Mouse (Mus musculus) hindbrain, embryonic 13.5 days (tissue): ENCODE measurements at regions not wholly inside any gene's neighbourhood (a gene's known extent, or its start where the extent isn't known, plus 50 kb on each side); places are given as distances from the start of the nearest gene placed in this dataset.

Experiments
- ATAC-seq: fragments of 200-750 bp; cut with Nextera tagmentation; 2 replicates; pipeline ENCODE4 v1.8.0; 2017; ENCODE audit warnings: moderate TSS enrichment; ENCODE audit not compliant: low FRiP score
- H3K27ac ChIP-seq: fragments of 300-500 bp; sonication (generic); 2 replicates; pipeline ENCODE4 v1.5.1; 2015; ENCODE audit warnings: inconsistent platforms, mild to moderate bottlenecking, moderate library complexity
- H3K27me3 ChIP-seq: fragments of 300-500 bp; sonication (generic); 2 replicates; pipeline ENCODE4 v1.6.1; 2015; ENCODE audit warnings: mild to moderate bottlenecking, inconsistent platforms
- H3K36me3 ChIP-seq: fragments of 300-500 bp; sonication (generic); 2 replicates; pipeline ENCODE4 v1.6.1; 2015; ENCODE audit warnings: mild to moderate bottlenecking, inconsistent platforms
- H3K4me1 ChIP-seq: fragments of 300-500 bp; sonication (generic); replicated peaks from 2 replicates; pipeline ENCODE4 v1.6.1; 2015; ENCODE audit warnings: inconsistent platforms
- H3K4me2 ChIP-seq: fragments of 300-500 bp; sonication (generic); 2 replicates; pipeline ENCODE4 v1.6.1; 2015; ENCODE audit warnings: inconsistent platforms, mild to moderate bottlenecking, moderate library complexity
- H3K4me3 ChIP-seq: fragments of 300-500 bp; sonication (generic); 2 replicates; pipeline ENCODE4 v1.5.1; 2015; ENCODE audit warnings: mild to moderate bottlenecking, inconsistent platforms
- H3K9ac ChIP-seq: fragments of 300-500 bp; sonication (generic); 2 replicates; pipeline ENCODE4 v1.6.1; 2015; ENCODE audit warnings: mild to moderate bottlenecking, inconsistent platforms
- H3K9me3 ChIP-seq: fragments of 300-500 bp; sonication (generic); 2 replicates; pipeline ENCODE4 v1.6.1; 2016; ENCODE audit warnings: inconsistent platforms
- WGBS: fragments of 180-500 bp; shearing (Covaris S2); methylation state at CpG from one replicate; pipeline ENCODE4 v1.1.7; 2015; 5-methylcytosine and 5-hydroxymethylcytosine counted together

- Histone ChIP-seq H3K27ac (peak overlapping the region; percentile 74), H3K36me3 (no peaks in the 10 kb centered on the region), H3K9ac (no peak overlapping the region), H3K4me2 (no peak overlapping the region), H3K4me3 (no peak overlapping the region), H3K9me3 (0 out of 2 replicates have a peak, but pooled peaks cover 3% of the 10 kb centered on the region), H3K27me3 (peaks cover 34% of the 10 kb centered on the region), H3K4me1 (0 out of 2 replicates have a peak, but pooled peaks cover 3% of the 10 kb centered on the region)
- peak; percentile 59 for ATAC-seq
- 51% methylated on average over 22 of the region's 22 CpGs for WGBS
Measured at GRCm38 (mm10) chr5:139625871-139626460, 82.7 kb downstream of the Uncx start.

- Histone ChIP-seq H3K9ac (no peak overlapping the region), H3K4me1 (0 out of 2 replicates have a peak, but pooled peaks cover 3% of the 10 kb centered on the region), H3K36me3 (no peaks in the 10 kb centered on the region), H3K9me3 (0 out of 2 replicates have a peak, but pooled peaks cover 3% of the 10 kb centered on the region), H3K4me3 (no peak overlapping the region), H3K4me2 (no peak overlapping the region), H3K27ac (no peak overlapping the region), H3K27me3 (peaks cover 29% of the 10 kb centered on the region)
- no peak for ATAC-seq
- WGBS: 47% methylated on average over 1 of the region's 1 CpGs
Measured at GRCm38 (mm10) chr5:139627552-139627951, 84.3 kb downstream of the Uncx start.

- Histone ChIP-seq H3K9ac (no peak overlapping the region), H3K27ac (no peak overlapping the region), H3K4me3 (no peak overlapping the region), H3K27me3 (no peaks in the 10 kb centered on the region), H3K9me3 (no peaks in the 10 kb centered on the region), H3K36me3 (no peaks in the 10 kb centered on the region), H3K4me1 (peaks cover 12% of the 10 kb centered on the region), H3K4me2 (no peak overlapping the region)
- ATAC-seq: no peak
- WGBS: 87% methylated on average over 2 of the region's 2 CpGs
Measured at GRCm38 (mm10) chr5:139637028-139637427, 93.7 kb downstream of the Uncx start.

GRCm38 (mm10) chr5:139640652-139641612 is 95.2 kb downstream of the Micall2 start:
- Histone ChIP-seq H3K4me3 (no peak overlapping the region), H3K9ac (no peak overlapping the region), H3K4me1 (peaks cover 12% of the 10 kb centered on the region), H3K36me3 (no peaks in the 10 kb centered on the region), H3K27me3 (peaks cover 18% of the 10 kb centered on the region; the same call in 1 of the 2 replicates), H3K9me3 (no peaks in the 10 kb centered on the region), H3K4me2 (no peak overlapping the region), H3K27ac (peak overlapping the region; percentile 58; the same call in 1 of the 2 replicates)
- WGBS: 41% methylated on average over 16 of the region's 16 CpGs
- ATAC-seq: no peak

- no peaks in the 10 kb centered on the region for H3K36me3 ChIP-seq
- WGBS: 82% methylated on average over 6 of the region's 6 CpGs
- no peak overlapping the region for H3K9ac ChIP-seq
- H3K27me3 ChIP-seq: peaks cover 40% of the 10 kb centered on the region
- H3K27ac ChIP-seq: no peak overlapping the region
- H3K4me3 ChIP-seq: no peak overlapping the region
- ATAC-seq: no peak
- H3K4me2 ChIP-seq: no peak overlapping the region
- H3K4me1 ChIP-seq: peaks cover 21% of the 10 kb centered on the region
- H3K9me3 ChIP-seq: no peaks in the 10 kb centered on the region
Measured at GRCm38 (mm10) chr5:139644816-139645215, 91.3 kb downstream of the Micall2 start.

- ATAC-seq: no peak
- no peaks in the 10 kb centered on the region for H3K9me3 ChIP-seq
- H3K27me3 ChIP-seq: peaks cover 35% of the 10 kb centered on the region
- no peaks in the 10 kb centered on the region for H3K36me3 ChIP-seq
- 33% methylated on average over 4 of the region's 4 CpGs for WGBS
- no peak overlapping the region for H3K27ac ChIP-seq
- H3K9ac ChIP-seq: no peak overlapping the region
- no peak overlapping the region for H3K4me2 ChIP-seq
- no peak overlapping the region for H3K4me3 ChIP-seq
- H3K4me1 ChIP-seq: peaks cover 9% of the 10 kb centered on the region; the same call in 1 of the 2 replicates
Measured at GRCm38 (mm10) chr5:139651041-139651440, 85.1 kb downstream of the Micall2 start.
